Mouse (Mus musculus): ENCODE measurements at regions not wholly inside any gene's neighbourhood (a gene's known extent, or its start where the extent isn't known, plus 50 kb on each side); places are given as distances from the start of the nearest gene placed in this dataset.

- peak; percentile 56; the same call in 1 of the 2 replicates for ATAC-seq
- no peak overlapping the region for H3K9ac ChIP-seq (ENCODE audit: low read depth, low read length)
- 69% methylated on average over 4 of the region's 4 CpGs for WGBS
- no peak overlapping the region for H3K4me3 ChIP-seq (ENCODE audit: low read length)
- H3K27ac ChIP-seq (ENCODE audit: low read depth, low read length): no peak overlapping the region
- no peaks in the 10 kb centered on the region for H3K4me1 ChIP-seq (ENCODE audit: control insufficient read depth, insufficient read depth, low read depth, low read length)
- H3K27me3 ChIP-seq (replicated peaks; ENCODE audit: control insufficient read depth, insufficient read depth, low read length): no peaks in the 10 kb centered on the region
- H3K9me3 ChIP-seq (ENCODE audit: control insufficient read depth, low read length): no peaks in the 10 kb centered on the region
- H3K4me2 ChIP-seq (ENCODE audit: low read length): no peak overlapping the region
- H3K36me3 ChIP-seq (ENCODE audit: control insufficient read depth, insufficient read depth, low read length): no peaks in the 10 kb centered on the region
Measured at GRCm38 (mm10) chr11:90812530-90812929, 124.4 kb upstream of the Tom1l1 start.

DNA sequence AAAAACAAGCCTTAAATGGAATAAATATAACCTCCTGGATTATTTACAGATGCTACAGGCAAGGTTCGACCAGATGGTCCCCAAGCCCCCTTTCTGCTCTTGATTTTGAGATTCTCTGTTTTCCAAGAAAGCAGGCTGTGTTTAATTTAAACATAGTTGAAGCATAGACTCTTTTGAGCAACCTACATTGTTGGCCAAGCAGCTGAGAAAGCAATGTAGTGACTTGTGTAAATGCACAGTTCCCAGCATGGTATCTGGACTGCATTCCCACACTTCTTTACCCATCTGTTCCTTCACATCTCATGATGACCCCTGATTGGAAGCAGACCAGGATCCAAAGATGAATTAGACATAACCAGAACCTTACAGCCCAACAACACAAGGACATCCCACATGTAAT, 120.3 kb upstream of the Tom1l1 start:
- H3K4me2 ChIP-seq (ENCODE audit: low read length): no peak overlapping the region
- H3K36me3 ChIP-seq (ENCODE audit: control insufficient read depth, insufficient read depth, low read length): no peaks in the 10 kb centered on the region
- no peaks in the 10 kb centered on the region for H3K4me1 ChIP-seq (ENCODE audit: control insufficient read depth, insufficient read depth, low read depth, low read length)
- no peaks in the 10 kb centered on the region for H3K27me3 ChIP-seq (replicated peaks; ENCODE audit: control insufficient read depth, insufficient read depth, low read length)
- H3K9ac ChIP-seq (ENCODE audit: low read depth, low read length): no peak overlapping the region
- no peak overlapping the region for H3K27ac ChIP-seq (ENCODE audit: low read depth, low read length)
- no peak for ATAC-seq
- H3K9me3 ChIP-seq (ENCODE audit: control insufficient read depth, low read length): no peaks in the 10 kb centered on the region
- H3K4me3 ChIP-seq (ENCODE audit: low read length): no peak overlapping the region
- 76% methylated on average over 1 of the region's 1 CpGs for WGBS

- H3K27me3 ChIP-seq (replicated peaks; ENCODE audit: control insufficient read depth, insufficient read depth, low read length): no peaks in the 10 kb centered on the region
- no peak overlapping the region for H3K4me2 ChIP-seq (ENCODE audit: low read length)
- no peak for ATAC-seq
- no peaks in the 10 kb centered on the region for H3K9me3 ChIP-seq (ENCODE audit: control insufficient read depth, low read length)
- no peak overlapping the region for H3K4me3 ChIP-seq (ENCODE audit: low read length)
- no peak overlapping the region for H3K9ac ChIP-seq (ENCODE audit: low read depth, low read length)
- no peak overlapping the region for H3K27ac ChIP-seq (ENCODE audit: low read depth, low read length)
- no peaks in the 10 kb centered on the region for H3K4me1 ChIP-seq (ENCODE audit: control insufficient read depth, insufficient read depth, low read depth, low read length)
- 67% methylated on average over 5 of the region's 5 CpGs for WGBS
- H3K36me3 ChIP-seq (ENCODE audit: control insufficient read depth, insufficient read depth, low read length): no peaks in the 10 kb centered on the region
Measured at GRCm38 (mm10) chr11:90807343-90807742, 119.2 kb upstream of the Tom1l1 start.

- no peak for ATAC-seq
- Histone ChIP-seq H3K4me3 (ENCODE audit: low read length) (no peak overlapping the region), H3K9ac (ENCODE audit: low read depth, low read length) (no peak overlapping the region), H3K27me3 (replicated peaks; ENCODE audit: control insufficient read depth, insufficient read depth, low read length) (no peaks in the 10 kb centered on the region), H3K36me3 (ENCODE audit: control insufficient read depth, insufficient read depth, low read length) (no peaks in the 10 kb centered on the region), H3K4me1 (ENCODE audit: control insufficient read depth, insufficient read depth, low read depth, low read length) (no peaks in the 10 kb centered on the region), H3K4me2 (ENCODE audit: low read length) (no peak overlapping the region), H3K27ac (ENCODE audit: low read depth, low read length) (no peak overlapping the region), H3K9me3 (ENCODE audit: control insufficient read depth, low read length) (no peaks in the 10 kb centered on the region)
- 80% methylated on average over 7 of the region's 7 CpGs for WGBS
Measured at GRCm38 (mm10) chr11:90802569-90803363, 114.6 kb upstream of the Tom1l1 start.

DNA sequence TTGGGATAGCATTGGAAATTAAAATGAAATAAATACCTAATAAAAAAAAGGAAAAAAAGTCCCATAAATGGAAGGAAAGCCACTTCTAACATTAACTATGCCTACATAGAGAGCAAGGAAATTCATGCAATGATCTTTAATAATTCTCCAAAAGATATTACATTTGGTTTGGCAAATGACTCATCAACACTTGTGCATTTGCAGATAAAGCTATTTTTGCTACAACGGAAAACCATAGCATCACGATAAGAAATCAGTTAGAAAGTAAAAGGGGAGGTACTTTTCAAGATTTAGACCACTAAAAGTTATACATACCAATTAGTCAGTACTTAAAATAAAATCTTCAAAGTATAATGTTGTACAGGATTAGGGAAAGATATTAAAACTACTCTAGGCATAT, 109.4 kb upstream of the Tom1l1 start:
- H3K27me3 ChIP-seq (replicated peaks; ENCODE audit: control insufficient read depth, insufficient read depth, low read length): no peaks in the 10 kb centered on the region
- H3K27ac ChIP-seq (ENCODE audit: low read depth, low read length): no peak overlapping the region
- H3K4me2 ChIP-seq (ENCODE audit: low read length): no peak overlapping the region
- H3K4me3 ChIP-seq (ENCODE audit: low read length): no peak overlapping the region
- no peaks in the 10 kb centered on the region for H3K9me3 ChIP-seq (ENCODE audit: control insufficient read depth, low read length)
- 97% methylated on average over 2 of the region's 2 CpGs for WGBS
- no peak overlapping the region for H3K9ac ChIP-seq (ENCODE audit: low read depth, low read length)
- ATAC-seq: no peak
- H3K4me1 ChIP-seq (ENCODE audit: control insufficient read depth, insufficient read depth, low read depth, low read length): no peaks in the 10 kb centered on the region
- H3K36me3 ChIP-seq (ENCODE audit: control insufficient read depth, insufficient read depth, low read length): no peaks in the 10 kb centered on the region

GRCm38 (mm10) chr11:90783537-90783936, 95.4 kb upstream of the Tom1l1 start:
- H3K4me1 ChIP-seq (ENCODE audit: control insufficient read depth, insufficient read depth, low read depth, low read length): no peaks in the 10 kb centered on the region
- 91% methylated on average over 8 of the region's 8 CpGs for WGBS
- no peaks in the 10 kb centered on the region for H3K9me3 ChIP-seq (ENCODE audit: control insufficient read depth, low read length)
- H3K36me3 ChIP-seq (ENCODE audit: control insufficient read depth, insufficient read depth, low read length): no peaks in the 10 kb centered on the region
- H3K27me3 ChIP-seq (replicated peaks; ENCODE audit: control insufficient read depth, insufficient read depth, low read length): no peaks in the 10 kb centered on the region
- H3K9ac ChIP-seq (ENCODE audit: low read depth, low read length): no peak overlapping the region
- no peak for ATAC-seq
- no peak overlapping the region for H3K4me3 ChIP-seq (ENCODE audit: low read length)
- H3K4me2 ChIP-seq (ENCODE audit: low read length): no peak overlapping the region
- H3K27ac ChIP-seq (ENCODE audit: low read depth, low read length): no peak overlapping the region

DNA sequence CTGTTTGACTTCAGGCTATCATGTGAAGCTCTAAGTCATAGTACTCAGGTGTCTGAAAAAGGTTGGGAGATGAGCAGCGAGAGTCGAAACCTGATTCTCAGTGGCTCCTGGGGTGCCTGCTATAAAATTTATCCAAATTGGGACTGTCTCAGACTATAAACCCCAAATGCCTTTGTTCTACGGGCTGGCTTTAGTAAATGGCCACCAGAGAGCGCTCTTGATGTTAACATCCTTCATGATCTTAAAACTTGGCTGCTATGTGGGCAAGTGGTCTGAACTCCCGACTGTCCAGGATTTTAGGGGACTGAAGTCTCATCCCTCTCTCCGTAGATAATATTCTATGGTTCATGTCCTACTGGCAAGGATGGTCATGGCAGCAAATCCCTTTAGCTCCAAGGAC, 94.8 kb upstream of the Tom1l1 start:
- H3K4me1 ChIP-seq (ENCODE audit: control insufficient read depth, insufficient read depth, low read depth, low read length): no peaks in the 10 kb centered on the region
- WGBS: 42% methylated on average over 6 of the region's 6 CpGs

GRCm38 (mm10) chr11:90775752-90776151, 87.6 kb upstream of the Tom1l1 start:
- Histone ChIP-seq H3K36me3 (ENCODE audit: control insufficient read depth, insufficient read depth, low read length) (no peaks in the 10 kb centered on the region), H3K27me3 (replicated peaks; ENCODE audit: control insufficient read depth, insufficient read depth, low read length) (no peaks in the 10 kb centered on the region), H3K4me3 (ENCODE audit: low read length) (no peak overlapping the region), H3K27ac (ENCODE audit: low read depth, low read length) (no peak overlapping the region), H3K4me2 (ENCODE audit: low read length) (no peak overlapping the region), H3K9me3 (ENCODE audit: control insufficient read depth, low read length) (no peaks in the 10 kb centered on the region), H3K4me1 (ENCODE audit: control insufficient read depth, insufficient read depth, low read depth, low read length) (no peaks in the 10 kb centered on the region), H3K9ac (ENCODE audit: low read depth, low read length) (no peak overlapping the region)
- WGBS: 11% methylated on average over 1 of the region's 1 CpGs
- ATAC-seq: peak; percentile 89

More for the DNA sequence above, 94.8 kb upstream of the Tom1l1 start:
- Histone ChIP-seq H3K4me2 (ENCODE audit: low read length) (no peak overlapping the region), H3K4me3 (ENCODE audit: low read length) (no peak overlapping the region), H3K9ac (ENCODE audit: low read depth, low read length) (no peak overlapping the region), H3K36me3 (ENCODE audit: control insufficient read depth, insufficient read depth, low read length) (no peaks in the 10 kb centered on the region), H3K27ac (ENCODE audit: low read depth, low read length) (no peak overlapping the region), H3K27me3 (replicated peaks; ENCODE audit: control insufficient read depth, insufficient read depth, low read length) (no peaks in the 10 kb centered on the region), H3K9me3 (ENCODE audit: control insufficient read depth, low read length) (no peaks in the 10 kb centered on the region)
- no peak for ATAC-seq

- no peaks in the 10 kb centered on the region for H3K4me1 ChIP-seq (ENCODE audit: control insufficient read depth, insufficient read depth, low read depth, low read length)
- H3K4me2 ChIP-seq (ENCODE audit: low read length): no peak overlapping the region
- H3K27ac ChIP-seq (ENCODE audit: low read depth, low read length): no peak overlapping the region
- H3K4me3 ChIP-seq (ENCODE audit: low read length): no peak overlapping the region
- H3K9me3 ChIP-seq (ENCODE audit: control insufficient read depth, low read length): no peaks in the 10 kb centered on the region
- 86% methylated on average over 2 of the region's 2 CpGs for WGBS
- H3K27me3 ChIP-seq (replicated peaks; ENCODE audit: control insufficient read depth, insufficient read depth, low read length): no peaks in the 10 kb centered on the region
- no peak overlapping the region for H3K9ac ChIP-seq (ENCODE audit: low read depth, low read length)
- no peaks in the 10 kb centered on the region for H3K36me3 ChIP-seq (ENCODE audit: control insufficient read depth, insufficient read depth, low read length)
- ATAC-seq: no peak
Measured at GRCm38 (mm10) chr11:90755981-90756380, 67.8 kb upstream of the Tom1l1 start.

Data from hindbrain, embryonic 16.5 days (tissue).